Mouse (Mus musculus) NIH3T3 (cell line): ENCODE results near the gene Serpina3i.
"Not testable (repeated sequence)": the region's sequence is repeated elsewhere in the genome, so short reads cannot be mapped to it uniquely, and the experiment has no call there.

Source experiments
- DNase-seq: peaks from one replicate; pipeline ENCODE4 v3.0.0-alpha.2; 2012; ENCODE audit warnings: low read depth

The Serpina3i gene

DNA sequence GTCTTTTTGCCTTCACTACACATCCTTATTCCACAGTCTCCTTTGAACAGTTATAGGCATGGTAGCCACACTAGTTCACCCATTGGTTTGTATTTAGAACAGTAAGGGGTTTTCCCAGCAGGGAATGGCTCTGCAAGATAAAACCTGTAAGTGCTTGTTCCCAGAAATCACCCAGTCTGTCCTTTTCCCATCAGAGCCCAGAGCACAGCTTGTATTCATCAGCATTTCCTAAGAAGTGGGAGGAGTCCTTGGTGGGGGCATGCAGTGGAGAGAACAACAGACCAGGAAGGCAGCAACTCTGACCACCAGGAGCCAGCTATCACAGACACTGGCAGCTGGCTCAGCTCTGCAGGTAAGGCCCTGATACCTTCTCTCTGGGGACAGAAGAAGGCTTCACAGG lies at the start of gene Serpina3i:
Serpina3i (plus strand) TSS at position 260 of the 400 bp plus-strand sequence.
- DNase-seq: peak; percentile 35

DNA sequence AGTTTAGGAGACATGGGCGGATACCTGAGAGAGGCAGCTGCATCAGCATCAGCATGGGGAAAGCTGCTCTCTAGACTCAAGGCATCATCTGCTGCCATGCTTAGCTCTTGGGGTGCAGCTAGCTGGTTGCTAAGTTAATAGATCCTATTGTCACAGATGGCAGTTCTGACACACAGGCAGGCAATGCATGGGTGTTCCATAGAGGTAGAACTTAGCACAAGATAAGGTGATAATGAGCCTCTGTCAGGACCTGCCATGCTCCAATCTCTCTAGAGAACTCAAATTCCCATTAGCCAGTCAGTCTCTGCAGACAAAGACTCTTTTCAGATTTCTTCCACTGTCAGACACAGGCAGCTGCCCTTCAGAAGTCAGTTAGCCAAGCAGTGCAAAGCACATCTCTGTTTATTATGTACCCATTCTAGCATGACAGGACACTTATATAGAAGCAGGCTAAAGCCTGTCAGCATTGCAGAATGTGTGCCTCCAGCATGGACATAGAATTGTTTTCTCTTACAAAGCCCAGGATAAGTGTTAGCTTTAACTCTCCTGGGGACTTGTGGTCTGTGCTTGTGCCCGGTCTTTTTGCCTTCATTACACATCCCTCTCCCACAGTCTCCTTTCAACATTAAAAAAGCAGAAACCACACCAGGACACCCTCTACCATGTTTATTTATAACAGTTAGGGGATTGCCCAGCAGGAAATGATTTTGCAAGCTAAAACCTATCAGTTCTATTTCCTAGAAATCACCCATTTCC lies 49.1 kb upstream of the Serpina3i start:
- no peak for DNase-seq

DNA sequence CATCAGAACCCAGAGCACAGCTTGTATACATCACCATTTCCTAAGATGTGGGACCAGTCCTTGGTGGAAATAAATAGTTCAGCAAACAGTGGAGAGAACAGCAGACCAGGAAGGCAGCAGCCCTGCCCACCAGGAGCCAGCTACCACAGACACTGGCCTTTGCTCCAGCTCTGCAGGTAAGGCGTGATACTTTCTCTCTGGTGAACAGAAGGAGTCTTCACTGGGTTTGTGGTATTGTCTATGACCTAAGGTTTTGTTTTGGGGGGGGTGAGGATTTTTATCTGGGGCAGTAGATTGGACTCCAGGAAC lies 48.5 kb upstream of the Serpina3i start, which contains the start of gene Serpina3f:
Serpina3f (plus strand) TSS at position 100 of the 309 bp plus-strand sequence.
- DNase-seq: no peak

DNA sequence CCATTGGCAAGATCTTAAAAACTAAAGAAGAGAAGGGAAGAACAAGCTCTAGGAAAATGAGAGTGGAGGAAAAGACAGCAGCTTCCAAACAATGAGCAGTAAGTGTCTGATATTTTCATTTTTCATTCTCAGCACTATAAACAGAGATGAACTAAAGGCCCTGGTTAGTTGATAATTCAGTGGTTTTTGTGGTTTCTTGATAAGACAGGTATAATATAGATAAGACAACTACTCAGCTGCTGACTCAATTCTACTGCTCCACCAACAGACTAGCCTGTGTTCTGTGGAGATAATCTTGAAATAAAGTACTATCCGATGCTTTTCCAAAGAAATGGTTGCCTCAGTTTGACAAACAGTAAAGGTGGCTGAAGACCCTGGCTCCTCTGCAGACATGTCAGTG lies 47.7 kb upstream of the Serpina3i start:
- no peak for DNase-seq

DNA sequence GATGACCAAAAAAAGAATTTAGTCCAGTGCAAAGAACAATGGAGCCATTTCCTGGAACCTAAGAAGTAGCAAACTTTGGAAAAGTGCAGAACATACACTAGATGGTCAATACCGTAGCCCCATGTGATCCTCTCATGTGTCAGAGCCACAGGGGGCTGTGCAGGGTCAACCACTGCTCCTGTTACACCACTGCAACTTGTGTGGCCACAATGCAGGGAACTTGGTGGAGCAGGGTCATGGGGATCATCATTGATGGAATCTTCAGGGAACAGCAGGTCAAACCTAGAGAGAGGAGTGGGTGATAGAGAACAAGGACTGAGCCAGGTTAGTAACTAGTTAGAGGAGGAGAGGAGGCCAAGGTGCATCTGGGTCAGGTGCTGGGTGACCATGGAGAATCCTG lies 41.3 kb upstream of the Serpina3i start:
- DNase-seq: no peak

DNA sequence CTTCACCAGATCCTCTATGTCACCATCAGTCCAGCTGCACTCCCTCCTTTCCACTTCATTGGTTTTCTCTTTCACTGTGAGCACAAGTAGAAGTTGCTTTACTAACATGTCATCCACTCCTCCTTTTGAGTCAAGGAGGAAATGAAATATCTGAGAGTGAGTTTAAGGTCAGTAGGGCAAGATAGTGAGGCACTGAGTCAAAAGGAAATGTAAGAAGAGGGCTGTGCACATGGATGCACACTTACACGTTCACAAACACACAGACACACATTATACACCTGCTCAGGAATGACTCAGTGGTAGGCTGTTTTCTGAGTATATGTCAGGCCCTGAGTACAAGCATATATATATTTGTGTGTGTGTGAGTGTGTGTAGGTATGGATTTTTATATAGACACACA lies 39.2 kb upstream of the Serpina3i start:
- DNase-seq: no peak

DNA sequence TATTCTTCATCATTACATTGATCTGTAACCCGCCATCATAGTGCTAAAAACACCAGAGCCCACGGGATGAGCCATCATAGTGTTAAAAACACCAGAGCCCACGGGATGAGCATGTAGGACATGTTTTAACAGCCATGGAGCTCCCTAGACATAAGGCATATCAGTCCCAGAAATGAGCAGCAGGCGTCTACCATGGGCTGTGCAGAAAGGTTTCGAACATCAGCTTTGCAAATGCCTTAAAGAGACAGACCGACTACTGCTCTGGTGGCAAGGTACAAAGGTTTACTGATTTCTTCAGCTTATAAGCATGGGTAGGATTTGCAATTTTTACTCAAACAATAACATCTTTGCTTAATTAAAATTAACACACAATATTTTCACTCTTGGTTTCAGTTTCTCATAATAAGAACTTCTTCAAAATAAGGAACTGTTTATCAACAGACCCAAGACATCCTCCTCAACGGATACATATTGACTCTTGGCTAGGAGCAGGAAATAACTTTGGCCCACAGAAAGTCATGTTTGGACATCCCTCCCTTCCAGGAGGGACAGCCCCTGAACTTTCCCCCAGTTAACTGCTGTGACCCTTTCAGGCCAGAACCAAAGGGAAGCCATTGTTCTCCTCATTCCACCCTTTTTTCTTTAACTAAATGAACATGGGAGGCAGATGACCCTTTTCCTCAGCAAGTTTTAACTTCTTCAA lies 38.2 kb upstream of the Serpina3i start:
- DNase-seq: no peak

DNA sequence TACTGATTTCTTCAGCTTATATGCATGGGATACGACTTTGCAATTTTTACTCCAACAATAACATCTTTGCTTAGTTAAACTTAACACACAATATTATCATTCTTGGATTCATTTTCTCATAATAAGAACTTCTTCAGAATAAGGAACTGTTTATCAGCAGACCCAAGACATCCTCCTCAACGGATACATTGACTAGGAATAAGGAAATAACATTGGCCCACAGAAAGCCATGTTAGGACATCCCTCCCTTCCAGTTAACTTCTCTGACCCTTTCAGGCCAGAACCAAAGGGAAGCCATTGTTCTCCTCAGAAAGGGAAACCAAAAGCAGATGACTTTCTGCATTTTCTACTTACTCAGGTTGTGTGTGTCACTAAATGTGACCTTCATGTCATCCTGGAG lies 32.2 kb upstream of the Serpina3i start:
- DNase-seq: no peak

DNA sequence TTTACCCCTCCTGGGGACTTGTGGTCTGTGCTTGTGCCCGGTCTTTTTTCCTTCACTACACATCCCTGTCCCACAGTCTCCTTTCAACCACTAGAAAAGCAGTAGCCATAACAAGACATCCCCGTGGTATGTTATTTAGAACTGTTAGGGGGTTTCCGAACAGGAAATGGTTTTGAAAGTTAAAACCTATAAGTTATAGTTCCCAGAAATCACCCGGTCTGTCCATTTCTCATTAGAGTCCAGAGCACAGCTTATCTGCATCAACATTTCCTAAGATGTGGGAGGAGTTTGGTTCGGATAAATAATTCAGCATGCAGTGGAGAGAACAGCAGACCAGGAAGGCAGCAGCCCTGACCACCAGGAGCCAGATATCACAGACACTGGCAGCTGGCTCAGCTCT lies 27.0 kb upstream of the Serpina3i start, which contains the start of gene Serpina3g:
Serpina3g (plus strand) TSS at position 331 of the 400 bp plus-strand sequence.
- no peak for DNase-seq

DNA sequence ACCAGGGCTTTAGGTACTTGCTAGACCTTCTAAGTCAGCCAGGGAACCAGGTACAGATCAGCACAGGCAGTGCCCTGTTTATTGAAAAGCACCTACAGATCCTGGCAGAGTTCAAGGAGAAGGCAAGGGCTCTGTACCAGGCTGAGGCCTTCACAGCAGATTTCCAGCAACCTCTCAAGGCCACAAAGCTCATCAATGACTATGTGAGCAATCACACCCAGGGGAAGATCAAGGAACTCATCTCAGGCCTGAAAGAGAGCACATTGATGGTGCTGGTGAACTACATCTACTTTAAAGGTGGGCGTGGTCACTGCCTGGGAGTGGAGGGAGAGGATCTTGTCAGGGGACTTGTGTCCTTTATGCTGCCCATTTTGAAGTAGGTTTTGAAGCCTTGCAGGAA lies 24.9 kb upstream of the Serpina3i start:
- DNase-seq: not testable (repeated sequence)

DNA sequence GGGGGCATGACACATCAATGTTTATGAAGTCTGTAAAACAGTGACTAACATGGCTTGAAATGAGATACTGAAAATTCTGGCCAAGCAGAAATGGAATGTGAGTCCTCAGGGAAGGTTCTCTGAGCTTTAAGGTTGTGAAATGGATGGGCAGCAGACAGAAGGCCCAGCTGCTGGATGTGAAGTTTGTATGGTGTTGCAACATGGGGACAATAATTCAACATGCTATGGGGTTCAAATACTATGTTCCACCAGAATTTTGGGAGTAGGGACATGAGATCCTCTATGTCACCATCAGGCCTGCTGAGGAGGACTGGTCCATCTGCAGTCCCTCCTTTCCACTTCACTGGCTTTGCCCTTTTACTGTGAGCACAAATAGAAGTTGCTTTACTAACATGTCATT lies 19.6 kb upstream of the Serpina3i start:
- no peak for DNase-seq

DNA sequence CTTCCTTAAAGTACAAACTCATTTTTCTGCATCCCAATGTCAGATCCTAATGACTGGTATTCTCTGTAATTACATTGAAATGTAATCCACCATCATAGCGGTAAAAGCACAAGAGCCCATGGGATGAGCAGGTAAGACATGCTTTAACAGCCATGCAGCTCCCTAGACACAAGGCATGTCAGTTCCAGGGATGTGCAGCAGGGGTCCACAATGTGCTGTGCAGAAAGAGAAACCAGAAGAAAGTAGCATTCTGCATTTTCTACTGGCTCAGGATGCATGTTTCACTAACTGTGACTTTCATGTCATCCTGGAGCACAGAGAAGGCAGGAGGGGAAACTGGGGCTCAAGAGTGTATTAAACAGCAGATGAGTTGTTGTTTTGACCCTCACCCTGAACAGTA lies 17.8 kb upstream of the Serpina3i start:
- no peak for DNase-seq

DNA sequence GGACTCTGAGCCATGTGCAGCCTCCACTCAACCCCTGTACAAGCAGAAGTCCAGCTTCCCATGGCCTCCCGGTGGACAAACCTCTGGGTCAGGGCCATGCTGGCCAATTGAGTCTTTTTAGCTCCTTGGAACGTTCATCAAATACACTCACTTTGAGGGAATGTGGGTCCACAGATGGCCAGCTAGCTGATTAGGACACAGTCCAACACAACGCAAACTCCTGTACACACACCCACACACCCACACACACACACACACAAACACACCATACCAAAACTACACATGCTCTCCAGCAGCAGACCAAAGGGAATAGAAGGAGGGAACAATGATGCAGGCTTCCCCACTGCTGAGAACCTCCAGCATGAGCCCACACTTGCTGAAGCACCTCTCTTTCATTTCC lies 17.3 kb upstream of the Serpina3i start:
- no peak for DNase-seq

DNA sequence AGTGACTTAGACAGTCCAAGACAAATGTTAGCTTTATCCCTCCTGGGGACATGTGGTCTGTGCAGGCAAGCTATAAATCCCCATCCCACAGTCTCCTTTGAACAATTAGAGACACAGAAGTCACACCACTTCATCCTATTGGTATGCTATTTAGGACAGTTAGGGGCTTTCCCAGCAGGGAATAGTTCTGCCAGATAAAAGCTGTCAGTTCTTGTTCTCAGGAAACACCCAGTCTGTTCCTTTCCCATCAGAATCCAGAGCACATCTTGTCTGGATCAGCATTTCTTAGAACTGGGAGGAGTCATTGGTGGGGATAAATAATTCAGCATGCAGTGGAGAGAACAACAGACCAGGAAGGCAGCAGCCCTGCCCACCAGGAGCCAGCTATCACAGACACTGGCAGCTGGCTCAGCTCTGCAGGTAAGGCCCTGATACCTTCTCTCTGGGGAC lies 15.3 kb upstream of the Serpina3i start:
- peak; percentile 15 for DNase-seq

DNA sequence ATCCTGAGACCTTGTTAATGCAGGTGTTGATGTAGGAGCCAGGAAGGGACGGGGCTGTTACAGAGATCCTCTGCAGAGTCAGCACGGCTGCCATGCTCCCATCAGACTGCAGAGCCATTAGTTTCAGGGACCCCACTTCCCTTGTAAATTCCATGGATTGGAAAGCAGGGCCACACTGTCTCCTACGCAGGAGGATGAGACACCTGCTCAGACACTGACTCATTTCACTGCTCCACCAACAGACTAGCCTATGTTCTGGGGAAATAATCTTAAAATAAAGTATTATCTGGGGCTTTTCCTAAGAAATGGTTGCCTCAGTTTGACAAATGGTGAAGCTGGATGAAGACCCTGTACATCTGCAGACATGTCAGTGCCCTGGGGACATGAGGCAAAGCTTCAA lies 14.7 kb upstream of the Serpina3i start:
- no peak for DNase-seq

DNA sequence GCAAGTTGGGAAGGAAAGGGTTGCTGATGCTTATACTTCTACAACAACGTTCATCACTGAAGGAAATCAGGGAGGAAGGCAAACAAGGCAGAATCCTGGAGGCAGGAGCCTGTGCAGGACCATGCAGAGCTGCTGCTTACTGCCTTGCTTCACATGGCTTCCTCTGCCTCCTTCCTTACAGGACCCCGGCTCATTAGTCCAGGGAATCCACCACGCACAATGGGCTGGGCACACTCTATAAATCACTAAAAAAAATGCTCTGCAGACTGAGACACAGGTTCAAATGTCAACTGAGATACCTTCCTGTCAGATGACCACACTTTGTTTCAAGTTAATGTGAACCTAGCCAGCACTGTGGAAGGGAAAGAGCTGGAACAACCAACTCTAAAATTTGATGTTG lies 1.9 kb upstream of the Serpina3i start:
- no peak for DNase-seq

DNA sequence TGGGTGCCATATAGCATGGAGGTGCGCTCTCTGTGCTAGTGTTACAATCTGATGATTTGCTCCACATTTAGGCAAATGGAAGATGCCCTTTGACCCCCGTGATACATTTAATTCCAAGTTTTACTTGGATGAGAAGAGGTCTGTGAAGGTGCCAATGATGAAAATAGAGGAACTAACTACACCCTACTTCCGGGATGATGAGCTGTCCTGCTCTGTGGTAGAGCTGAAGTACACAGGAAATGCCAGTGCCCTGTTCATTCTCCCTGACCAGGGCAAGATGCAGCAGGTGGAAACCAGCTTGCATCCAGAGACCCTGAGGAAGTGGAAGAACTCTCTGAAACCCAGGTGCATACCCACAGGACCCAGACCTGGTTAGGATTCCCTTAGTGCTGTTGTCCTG lies 3.5 kb downstream of the Serpina3i start:
- DNase-seq: no peak

DNA sequence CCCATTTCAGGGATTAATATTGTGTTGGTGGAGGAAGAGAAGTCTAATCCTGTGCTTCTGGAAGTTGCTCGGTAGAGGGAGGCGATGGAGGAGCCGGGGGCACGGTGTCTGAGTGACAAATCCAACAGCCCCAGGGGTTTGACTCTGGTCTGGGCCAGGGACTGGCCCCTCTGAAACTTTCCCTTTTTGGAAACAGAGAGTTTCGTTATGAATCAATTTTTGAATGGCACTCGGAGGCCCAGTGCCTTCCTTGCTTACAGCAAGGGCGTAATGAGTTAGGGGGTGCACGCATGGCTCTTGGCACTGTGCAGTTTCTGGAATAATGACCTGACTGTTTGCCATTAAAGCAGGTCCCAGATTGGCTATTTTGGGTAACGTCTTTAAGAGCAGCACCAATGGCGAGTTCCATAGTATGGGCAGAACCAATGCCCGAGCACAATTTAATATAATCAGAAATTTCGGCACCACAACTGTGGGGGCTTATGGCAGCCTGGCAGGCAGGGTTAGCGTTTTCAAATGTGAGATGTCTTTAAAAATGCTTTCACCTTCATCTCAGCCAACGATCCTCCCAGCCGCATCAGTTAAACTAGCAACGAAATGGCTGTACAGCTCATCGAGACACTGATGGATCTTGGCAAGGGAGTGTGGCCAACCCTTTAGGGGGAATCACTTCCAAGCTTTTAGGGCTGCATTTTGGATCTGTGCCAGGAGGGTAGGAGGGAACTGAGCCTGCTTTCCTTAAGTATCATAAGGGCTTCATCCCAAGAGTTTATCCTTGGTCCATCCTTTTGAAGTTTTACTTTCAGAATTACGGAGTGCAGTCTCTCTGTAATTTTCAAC lies 15.5 kb downstream of the Serpina3i start:
- DNase-seq: no peak

DNA sequence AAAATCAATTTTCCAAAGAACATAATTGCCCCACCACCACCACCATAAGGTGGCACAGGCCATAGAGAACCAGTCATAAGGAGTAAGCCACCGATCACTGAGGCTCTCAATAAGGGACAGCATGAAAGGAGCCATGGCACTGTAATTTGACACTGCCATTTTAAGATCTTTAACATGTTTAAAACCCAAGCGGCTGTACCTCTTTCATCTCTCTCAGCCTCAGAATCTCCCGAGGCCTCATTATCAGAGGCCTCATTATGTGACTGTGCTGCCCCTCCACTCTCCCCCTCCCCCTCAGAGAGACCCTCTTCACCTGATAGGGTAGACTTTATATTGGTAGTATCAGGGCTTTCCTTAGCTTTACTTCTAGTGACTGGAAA lies 16.1 kb downstream of the Serpina3i start:
- no peak for DNase-seq

DNA sequence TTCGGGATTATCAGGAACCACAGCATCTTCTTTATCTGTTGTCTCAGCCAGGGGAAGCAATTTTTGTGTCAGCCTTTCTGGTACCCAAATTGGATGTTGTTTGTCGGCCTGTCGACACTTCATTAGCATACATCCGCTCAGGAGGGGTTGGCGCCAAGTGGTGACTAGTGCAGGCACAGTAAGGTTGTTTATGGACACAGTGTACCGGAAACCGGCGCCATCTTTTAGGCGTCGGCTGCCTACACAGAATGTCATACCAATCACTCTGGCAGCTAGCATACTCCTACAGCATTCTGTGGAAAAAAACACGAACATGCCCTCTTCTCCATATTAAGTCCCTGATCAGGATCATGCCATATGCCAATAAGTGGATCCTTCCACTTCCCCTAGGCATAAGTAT lies 20.5 kb downstream of the Serpina3i start:
- DNase-seq: no peak

DNA sequence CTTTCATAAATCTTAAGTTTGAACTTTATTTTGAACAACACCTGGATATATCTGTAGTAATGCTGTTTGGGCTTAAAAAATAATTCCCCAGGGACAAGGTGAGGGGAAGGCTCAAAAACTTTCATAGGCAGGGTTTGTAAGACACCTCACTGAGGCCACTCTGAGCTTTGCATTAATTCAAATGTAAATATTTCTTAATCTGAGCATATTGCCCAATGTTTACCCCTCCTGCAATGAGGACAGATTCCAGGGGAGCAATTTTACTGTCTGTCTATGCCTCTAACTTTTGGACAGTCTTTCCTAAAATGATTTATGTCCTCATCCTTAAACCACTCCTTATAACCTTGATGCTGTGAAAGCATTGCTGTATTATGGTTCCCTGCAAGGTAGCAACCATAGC lies 25.4 kb downstream of the Serpina3i start:
- DNase-seq: no peak

DNA sequence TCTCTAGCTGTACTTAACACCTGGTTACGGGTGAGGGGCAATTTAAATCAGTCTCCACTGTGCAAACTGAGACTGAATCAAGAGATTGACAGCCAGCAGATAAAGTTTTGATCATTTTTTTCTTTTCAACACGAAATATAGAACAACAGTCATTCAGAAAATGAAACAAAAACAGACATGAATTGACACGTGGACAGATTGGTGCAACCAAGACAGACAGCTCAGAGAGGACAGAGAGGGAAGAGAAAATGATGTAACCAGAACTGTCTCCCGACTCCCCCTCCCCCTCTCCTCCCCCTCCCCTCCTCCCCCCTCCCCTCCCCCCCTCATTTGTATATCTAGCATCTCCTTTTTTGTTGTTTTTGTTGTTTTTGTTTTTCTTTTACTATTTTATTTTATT lies 26.9 kb downstream of the Serpina3i start:
- DNase-seq: no peak

DNA sequence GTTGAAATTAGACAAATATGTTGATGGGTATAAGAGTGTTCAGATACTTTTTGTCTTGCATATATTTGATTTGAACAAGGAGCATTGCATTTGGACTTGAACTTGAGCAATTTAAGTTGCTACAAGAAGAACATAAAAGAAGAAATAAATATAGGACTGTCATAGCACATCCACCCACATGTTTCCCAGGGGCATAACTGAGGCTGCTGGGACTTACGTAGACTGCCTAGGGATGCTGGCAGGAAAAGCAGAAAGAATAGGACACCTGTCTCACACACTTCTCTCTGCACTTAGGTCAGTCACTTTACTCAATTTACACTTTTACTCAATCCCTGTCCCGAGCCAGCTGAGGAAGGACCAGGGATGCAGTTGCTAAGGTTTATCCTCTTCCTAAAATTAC lies 31.0 kb downstream of the Serpina3i start:
- no peak for DNase-seq
